Mouse (Mus musculus) kidney, postnatal 14 days (tissue): ENCODE results near the gene Tspyl2.
"Not testable (repeated sequence)": the region's sequence is repeated elsewhere in the genome, so short reads cannot be mapped to it uniquely, and the experiment has no call there.

Experiments
- DNase-seq: peaks from one replicate; pipeline ENCODE4 v3.0.0; 2022; ENCODE audit warnings: mixed read lengths

The Tspyl2 gene

GRCm38 (mm10) chrX:152342358-152342901, at the start of gene Tspyl2:
Tspyl2 (minus strand) TSS chrX:152342425.
- peak; percentile 95 for DNase-seq

DNA sequence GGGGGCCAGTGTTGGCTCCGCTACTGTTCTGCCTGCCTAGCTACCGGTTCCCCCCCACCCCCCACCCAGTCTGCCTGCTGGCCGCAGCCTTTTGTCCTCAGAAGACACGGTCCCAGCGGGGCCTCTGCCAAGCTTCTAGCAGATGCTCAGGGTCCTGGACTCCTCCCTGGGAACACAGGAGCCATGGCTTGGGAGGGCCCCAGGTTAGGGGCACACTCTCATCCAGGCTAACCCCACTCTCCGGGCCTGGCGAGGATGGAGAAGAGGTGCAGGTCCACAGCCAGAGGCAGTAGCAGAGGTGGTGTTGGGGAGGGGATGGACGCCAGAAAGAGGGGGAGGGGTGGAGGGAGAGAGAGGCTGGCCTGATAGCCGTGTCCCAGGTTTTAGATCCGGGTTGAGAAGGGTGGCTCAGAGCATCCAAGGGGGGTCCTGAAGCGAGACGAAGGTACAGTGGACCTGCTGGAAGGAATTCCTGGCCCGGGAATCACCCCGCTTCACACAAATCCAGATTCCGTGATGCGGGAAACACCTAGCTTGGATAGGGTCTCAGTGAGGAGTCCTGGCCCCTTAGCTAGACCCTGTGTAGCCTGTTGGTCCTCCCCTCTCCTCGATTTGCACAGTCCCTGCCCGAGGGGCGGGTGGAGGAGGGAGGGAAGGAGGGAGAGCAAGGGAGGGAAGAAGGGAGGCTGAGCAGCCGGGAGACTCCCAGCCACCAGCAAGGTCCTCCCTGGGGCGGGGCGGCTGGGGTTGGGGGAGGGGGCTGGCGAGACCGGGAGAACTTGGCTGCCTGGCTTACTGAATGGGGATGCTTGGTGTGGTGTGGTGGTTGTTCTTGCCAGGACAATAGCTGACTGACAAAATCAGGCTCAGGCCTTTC, 26.4 kb upstream of the Tspyl2 start, which contains the start of gene Gpr173:
Gene Gpr173, minus strand, starts transcription at position 308 of the 877 bp plus-strand sequence.
- DNase-seq: peak; percentile 51

DNA sequence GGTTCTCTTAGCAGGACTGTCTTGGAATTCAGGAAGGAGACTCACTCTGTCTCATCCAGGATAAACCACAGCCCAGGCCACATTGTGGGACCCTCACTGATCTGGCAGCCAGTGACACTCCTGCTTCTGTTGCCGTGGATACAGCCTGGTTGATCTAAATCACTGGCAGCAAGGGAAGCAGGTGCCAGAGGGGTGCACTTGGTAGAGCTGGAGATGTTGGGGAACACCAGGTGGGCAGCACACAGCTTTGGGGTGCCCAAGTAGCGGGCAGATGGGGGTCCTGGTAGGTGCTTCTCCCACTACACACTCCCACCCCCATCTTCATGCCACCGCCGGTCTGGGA, 25.8 kb upstream of the Tspyl2 start:
- DNase-seq: no peak

DNA sequence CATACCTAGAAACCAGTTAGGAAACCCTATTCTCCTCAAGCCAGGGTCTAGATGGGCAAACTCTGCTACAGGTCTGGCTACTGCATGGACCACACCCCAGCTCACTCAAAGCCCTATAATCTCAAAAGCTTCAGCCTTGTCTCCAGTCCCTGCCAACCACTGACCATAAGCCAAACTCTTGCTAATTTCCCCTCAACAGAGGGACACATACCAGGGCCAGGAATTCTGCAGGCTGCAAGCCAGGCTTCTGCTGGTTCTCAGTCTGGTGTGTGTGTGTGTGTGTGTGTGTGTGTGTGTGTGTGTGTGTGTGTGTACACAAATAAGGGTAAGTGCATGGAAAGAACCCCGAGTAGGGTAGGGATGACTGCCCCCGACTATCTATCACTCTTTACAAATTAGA, 24.2 kb upstream of the Tspyl2 start:
- DNase-seq: no peak

- peak; percentile 20 for DNase-seq
Observed at GRCm38 (mm10) chrX:152352553-152353153, 10.4 kb upstream of the Tspyl2 start.

- no peak for DNase-seq
Observed at GRCm38 (mm10) chrX:152347041-152347440, 4.8 kb upstream of the Tspyl2 start.

DNA sequence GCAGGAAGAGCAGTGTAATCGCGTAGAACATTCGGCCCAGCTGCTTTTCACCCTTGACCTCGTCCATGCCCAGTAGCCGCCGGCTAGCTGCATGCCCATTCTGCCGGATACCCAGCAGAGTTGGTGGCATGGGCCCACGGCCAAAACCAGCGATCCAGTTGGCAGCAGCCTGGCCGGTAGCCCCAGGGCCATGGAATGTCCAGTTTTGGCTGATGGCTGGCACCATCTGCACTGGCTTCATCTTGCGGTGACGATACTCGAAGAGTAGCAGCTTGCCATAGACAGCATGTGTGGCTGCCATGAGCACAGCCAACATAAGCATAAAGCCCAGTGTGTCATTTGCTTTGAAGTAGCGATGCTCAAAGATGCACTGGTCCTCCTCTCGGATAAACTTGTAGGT, 4.4 kb upstream of the Tspyl2 start:
- no peak for DNase-seq

- no peak for DNase-seq
Observed at GRCm38 (mm10) chrX:152342903-152343302, 678 bp upstream of the Tspyl2 start.

- DNase-seq: peak; percentile 1
Observed at GRCm38 (mm10) chrX:152341496-152341895, 729 bp downstream of the Tspyl2 start.

DNA sequence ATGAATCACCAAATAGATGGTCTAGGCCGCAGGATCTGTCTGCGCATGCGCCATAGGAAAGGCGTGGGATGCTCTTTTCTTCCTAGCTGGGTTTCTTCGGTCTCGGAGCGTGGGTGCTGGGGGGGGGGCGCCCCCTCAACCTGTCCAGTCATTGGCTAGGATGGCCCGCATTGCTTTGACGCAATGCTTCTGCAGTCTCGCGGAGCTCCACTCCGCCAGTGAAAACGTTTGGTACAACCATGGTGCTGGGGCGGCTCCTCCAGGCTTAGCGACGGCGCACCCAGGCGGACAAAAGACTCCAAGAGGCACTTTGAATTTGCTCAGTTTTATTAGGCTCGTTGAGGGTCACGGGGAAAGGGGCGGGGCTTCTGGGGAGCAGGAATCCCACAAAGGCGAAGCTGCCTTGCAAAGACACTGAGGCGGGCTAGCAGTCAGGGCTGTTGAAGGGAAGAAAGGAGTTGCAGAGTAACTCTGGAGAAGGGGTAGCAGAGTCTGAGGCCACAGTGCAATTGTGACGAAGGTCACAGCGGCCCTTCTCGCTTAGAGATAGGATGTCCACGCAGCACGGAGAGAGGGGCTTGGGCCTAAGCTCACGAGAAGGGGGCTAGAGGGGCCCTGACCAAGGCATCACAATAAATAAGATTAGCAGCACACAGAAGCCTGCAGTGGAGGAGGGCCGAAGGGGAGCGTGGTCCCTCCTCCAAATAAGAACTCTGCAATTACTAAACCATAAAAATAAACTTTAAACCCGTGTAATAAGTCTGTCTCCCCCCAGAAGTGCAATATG, 5.5 kb downstream of the Tspyl2 start:
- DNase-seq: peak; percentile 93

DNA sequence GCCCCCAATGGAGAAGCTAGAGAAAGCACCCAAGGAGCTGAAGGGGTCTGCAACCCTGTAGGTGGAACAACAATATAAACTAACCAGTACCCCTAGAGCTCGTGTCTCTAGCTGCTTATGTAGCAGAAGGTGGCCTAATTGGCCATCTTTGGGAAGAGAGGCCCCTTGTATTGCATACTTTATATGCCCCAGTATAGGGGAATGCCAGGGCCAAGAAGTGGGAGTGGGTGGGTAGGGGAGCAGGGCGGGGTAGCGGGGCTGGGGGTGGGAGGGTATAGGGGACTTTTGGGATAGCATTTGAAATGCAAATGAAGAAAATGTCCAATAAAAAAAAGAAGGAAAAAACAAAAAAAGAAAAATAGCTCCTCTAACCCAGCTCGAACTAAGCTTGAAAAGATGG, 6.1 kb downstream of the Tspyl2 start:
- not testable (repeated sequence) for DNase-seq

- DNase-seq: not testable (repeated sequence)
Observed at GRCm38 (mm10) chrX:152329400-152329799, 12.8 kb downstream of the Tspyl2 start.

DNA sequence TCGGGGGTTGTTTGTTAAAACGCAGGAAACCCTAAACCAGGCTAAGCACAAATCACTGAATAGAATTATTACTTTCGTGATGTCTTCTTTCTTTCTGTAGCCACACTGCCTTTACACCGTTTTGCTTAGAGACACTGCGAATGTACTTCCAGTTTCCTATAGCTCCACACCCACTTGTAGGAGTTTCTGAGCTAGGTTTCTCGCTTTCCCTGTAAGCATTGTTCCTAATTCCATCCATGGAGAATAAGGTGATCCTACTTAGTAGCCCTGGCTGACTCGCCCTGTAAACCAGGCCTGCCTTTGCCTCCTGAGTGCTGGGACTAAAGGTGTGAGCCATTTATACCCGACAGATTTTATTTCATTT, 14.6 kb downstream of the Tspyl2 start:
- no peak for DNase-seq

- DNase-seq: peak; percentile 84
Observed at GRCm38 (mm10) chrX:152326996-152327688, 15.1 kb downstream of the Tspyl2 start, which contains the start of gene Kantr. Kantr (minus strand) TSS chrX:152327495.

GRCm38 (mm10) chrX:152323584-152323983, 18.6 kb downstream of the Tspyl2 start:
- no peak for DNase-seq

DNA sequence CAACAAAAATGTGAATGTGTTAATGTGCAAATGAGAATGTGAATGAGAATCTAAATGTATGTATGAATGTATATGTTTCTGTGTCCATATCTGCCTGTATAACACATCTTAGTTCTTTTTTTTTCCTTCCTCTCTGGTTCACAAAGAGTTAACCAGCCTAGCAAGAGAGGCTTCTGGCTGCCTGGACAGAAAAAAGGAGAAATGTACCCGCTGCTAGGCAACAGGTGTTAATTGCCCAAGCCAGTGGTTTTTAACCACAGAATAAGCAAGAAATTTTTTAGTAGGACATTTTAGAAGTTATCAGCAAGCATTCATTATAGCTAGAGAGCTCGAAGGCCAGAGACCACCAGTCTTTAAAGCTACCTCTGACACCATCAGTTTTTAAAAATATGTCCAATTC, 19.4 kb downstream of the Tspyl2 start:
- no peak for DNase-seq

DNA sequence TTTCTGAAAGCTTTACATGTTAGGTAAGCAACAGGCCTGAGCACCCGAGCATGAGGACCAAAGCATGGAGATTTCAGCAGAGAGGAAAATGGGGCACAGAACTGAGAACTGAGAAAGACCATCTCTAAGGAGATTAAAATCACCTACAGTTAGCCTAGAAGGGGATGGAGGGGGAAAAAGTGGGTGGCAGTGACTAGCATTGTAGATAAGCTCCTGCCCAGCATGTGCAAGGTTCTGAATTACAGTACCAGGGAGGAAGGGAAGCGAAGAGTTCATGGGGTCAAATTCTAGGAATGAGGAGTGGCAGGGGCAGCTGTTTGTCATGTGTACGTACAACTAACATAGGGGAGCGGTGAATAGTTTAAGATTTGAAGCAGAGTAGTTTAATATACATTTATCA, 21.7 kb downstream of the Tspyl2 start:
- DNase-seq: no peak

- peak; percentile 17 for DNase-seq
Observed at GRCm38 (mm10) chrX:152307942-152308341, 34.3 kb downstream of the Tspyl2 start.

GRCm38 (mm10) chrX:152307371-152307770, 34.9 kb downstream of the Tspyl2 start:
- DNase-seq: no peak

- DNase-seq: no peak
Observed at GRCm38 (mm10) chrX:152306224-152306623, 36.0 kb downstream of the Tspyl2 start.

DNA sequence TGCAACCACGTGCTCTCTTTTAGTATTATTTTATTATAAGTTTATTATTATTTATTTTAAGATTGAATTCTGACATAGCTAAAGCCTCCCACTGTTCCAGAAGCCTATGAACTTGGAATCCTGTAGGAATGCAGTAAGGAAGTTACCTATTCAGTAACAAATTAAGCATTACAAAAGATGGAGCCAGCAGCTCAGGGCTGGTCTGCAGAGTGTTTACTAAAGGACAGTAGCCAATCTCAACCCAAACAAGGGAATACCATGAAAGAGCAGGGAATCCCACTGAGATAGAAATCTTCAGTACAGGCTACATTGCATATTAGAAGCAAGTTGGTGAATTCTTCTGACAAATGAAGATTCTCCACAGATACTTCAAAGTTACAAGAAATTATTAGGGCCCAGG, 55.2 kb downstream of the Tspyl2 start:
- not testable (repeated sequence) for DNase-seq
